Mouse (Mus musculus): Measurements from ENCODE around the gene Hsf4.
"Not testable (repeated sequence)": the region's sequence is repeated elsewhere in the genome, so short reads cannot be mapped to it uniquely, and the experiment has no call there.

Hsf4 gene

GRCm38 (mm10) chr8:105285514-105285913, 15.9 kb downstream of the Hsf4 start:
- DNase-seq (ENCODE audit: low read depth, low spot score): no peak

GRCm38 (mm10) chr8:105286907-105287306, 17.3 kb downstream of the Hsf4 start:
- DNase-seq (ENCODE audit: low read depth, low spot score): no peak

GRCm38 (mm10) chr8:105288231-105288630, 18.6 kb downstream of the Hsf4 start:
- no peak for DNase-seq (ENCODE audit: low read depth, low spot score)

GRCm38 (mm10) chr8:105288958-105289732, 19.5 kb downstream of the Hsf4 start:
- peak; percentile 97 for DNase-seq (ENCODE audit: low read depth, low spot score)

GRCm38 (mm10) chr8:105289805-105290460, 20.3 kb downstream of the Hsf4 start, which contains the start of gene 4931428F04Rik:
4931428F04Rik (minus strand) TSS chr8:105289864.
- DNase-seq (ENCODE audit: low read depth, low spot score): peak; percentile 57

GRCm38 (mm10) chr8:105290554-105291314, 21.1 kb downstream of the Hsf4 start:
- DNase-seq (ENCODE audit: low read depth, low spot score): peak; percentile 94

GRCm38 (mm10) chr8:105291364-105291763, 21.8 kb downstream of the Hsf4 start:
- not testable (repeated sequence) for DNase-seq (ENCODE audit: low read depth, low spot score)

- not testable (repeated sequence) for DNase-seq (ENCODE audit: low read depth, low spot score)
Observed at GRCm38 (mm10) chr8:105291802-105292201, 22.2 kb downstream of the Hsf4 start.

- DNase-seq (ENCODE audit: low read depth, low spot score): no peak
Observed at GRCm38 (mm10) chr8:105292471-105292870, 22.9 kb downstream of the Hsf4 start.

- DNase-seq (ENCODE audit: low read depth, low spot score): no peak
Observed at GRCm38 (mm10) chr8:105293405-105293804, 23.8 kb downstream of the Hsf4 start.

- no peak for DNase-seq (ENCODE audit: low read depth, low spot score)
Observed at GRCm38 (mm10) chr8:105294776-105295175, 25.2 kb downstream of the Hsf4 start.

GRCm38 (mm10) chr8:105295256-105295655, 25.7 kb downstream of the Hsf4 start:
- DNase-seq (ENCODE audit: low read depth, low spot score): no peak

GRCm38 (mm10) chr8:105295895-105296573, 26.4 kb downstream of the Hsf4 start, which contains the start of gene Exoc3l:
Exoc3l (minus strand) TSS chr8:105296101.
- DNase-seq (ENCODE audit: low read depth, low spot score): no peak

GRCm38 (mm10) chr8:105297511-105298192, 28.1 kb downstream of the Hsf4 start, which contains the start of gene E2f4:
E2f4 (plus strand) TSS chr8:105297663.
- DNase-seq (ENCODE audit: low read depth, low spot score): peak; percentile 90

- no peak for DNase-seq (ENCODE audit: low read depth, low spot score)
Observed at GRCm38 (mm10) chr8:105298351-105299252, 29.0 kb downstream of the Hsf4 start.

- DNase-seq (ENCODE audit: low read depth, low spot score): no peak
Observed at GRCm38 (mm10) chr8:105299962-105300361, 30.4 kb downstream of the Hsf4 start.

- no peak for DNase-seq (ENCODE audit: low read depth, low spot score)
Observed at GRCm38 (mm10) chr8:105303396-105303795, 33.8 kb downstream of the Hsf4 start.

- no peak for DNase-seq (ENCODE audit: low read depth, low spot score)
Observed at GRCm38 (mm10) chr8:105303874-105304273, 34.3 kb downstream of the Hsf4 start.

GRCm38 (mm10) chr8:105304325-105305210, 35.0 kb downstream of the Hsf4 start:
- no peak for DNase-seq (ENCODE audit: low read depth, low spot score)

All from forelimb bud, embryonic 11.5 days (tissue).